Mouse (Mus musculus) bone marrow macrophage, adult 2 months (primary cell): ENCODE measurements around the gene Ipo9.

ENCODE experiments used
- CTCF ChIP-seq: IDR thresholded peaks from 2 replicates; pipeline ENCODE4 v1.5.1; 2012; ENCODE audit warnings: low read depth, mild to moderate bottlenecking, low read length, moderate library complexity
- POLR2A ChIP-seq: IDR thresholded peaks from 2 replicates; pipeline ENCODE4 v1.6.1; 2012; ENCODE audit warnings: mild to moderate bottlenecking, low read depth, low read length, borderline replicate concordance

- TF ChIP-seq POLR2A, result no peak
- no peak for TF ChIP-seq CTCF
Measured at GRCm38 (mm10) chr1:135359071-135359470, 71.2 kb downstream of the Ipo9 start.
